Mouse (Mus musculus) macrophage (primary cell): ENCODE measurements around the gene Ksr1. TPM values are rescaled to one million over a fixed set of nuclear protein-coding genes. Genes with fewer than 3 reads are reported as not detected.

Experiments used
- H3K27ac ChIP-seq: fragments of 350-480 bp; formaldehyde crosslinking; 2 replicates; pipeline ENCODE4 v1.9.0; 2021
- H3K36me3 ChIP-seq: fragments of 350-480 bp; formaldehyde crosslinking; 2 replicates; pipeline ENCODE4 v1.9.0; 2021; ENCODE audit errors: inconsistent target
- H3K4me3 ChIP-seq: fragments of 350-480 bp; formaldehyde crosslinking; 2 replicates; pipeline ENCODE4 v1.9.0; 2021; ENCODE audit errors: inconsistent target
- H3K79me2 ChIP-seq: fragments of 350-480 bp; formaldehyde crosslinking; 2 replicates; pipeline ENCODE4 v1.9.0; 2021; ENCODE audit errors: inconsistent target
- WGBS: methylation state at CpG from one replicate; pipeline ENCODE4 v1.1.7; 2026; ENCODE audit warnings: inconsistent platforms; ENCODE audit not compliant: missing documents; 5-methylcytosine and 5-hydroxymethylcytosine counted together
- polyA plus RNA-seq: library from polyadenylated mRNA; stranded (reverse); fragments of 250-400 nt; gene quantifications from 3 replicates; pipeline ENCODE4 v1.2.4, GENCODE M21; 2018; ENCODE audit warnings: inconsistent platforms

Ksr1 gene
- polyA plus RNA-seq, 1 experiment from 2014 or later: 2.6 TPM

DNA sequence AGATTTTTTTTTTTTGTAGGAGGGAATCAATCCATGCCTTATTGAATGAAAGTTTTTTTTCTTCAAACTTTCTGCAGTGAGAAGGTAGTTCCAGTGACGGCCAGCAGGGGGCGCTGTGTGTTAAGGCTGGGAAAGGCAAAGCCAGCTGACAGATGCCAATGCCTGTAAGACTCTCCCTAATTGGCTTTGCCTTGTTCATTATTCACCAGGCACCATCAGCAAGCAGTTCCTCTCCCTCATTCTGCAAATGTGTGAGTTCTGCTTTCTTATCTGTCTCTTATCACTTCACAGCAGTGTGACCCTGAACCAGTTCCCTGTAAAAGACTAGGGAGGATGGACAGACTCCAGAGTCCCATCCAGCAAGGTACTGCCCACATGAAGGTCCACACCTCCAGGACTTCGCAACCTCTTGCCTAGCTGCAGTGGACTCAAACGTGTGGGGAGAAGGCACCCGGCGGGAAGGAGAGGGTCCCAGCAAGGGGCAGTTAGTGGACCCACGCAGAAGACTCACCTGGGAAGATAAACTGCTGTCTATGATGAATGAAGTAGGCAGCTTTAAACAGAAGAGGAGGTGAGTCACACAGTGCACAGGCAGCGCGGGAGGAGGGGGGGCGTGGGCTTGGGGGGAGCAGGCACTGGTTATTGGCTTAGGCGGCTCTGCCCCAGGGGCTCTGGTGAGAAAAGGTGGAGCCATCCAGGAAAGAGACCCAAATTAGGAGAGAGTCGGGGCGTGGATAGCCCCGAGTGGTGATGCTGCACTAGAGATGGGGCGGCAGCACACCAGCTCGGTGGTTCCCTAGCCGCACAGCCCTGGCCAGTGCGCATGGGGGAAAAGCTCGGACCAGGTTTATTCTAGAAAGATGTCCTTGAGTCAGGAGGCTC lies 115.4 kb downstream of the Ksr1 start:
- Histone ChIP-seq H3K36me3 (0 out of 2 replicates have a peak, but pooled peaks cover 4% of the 10 kb centered on the region), H3K27ac (no peak overlapping the region), H3K79me2 (no peaks in the 10 kb centered on the region), H3K4me3 (no peak overlapping the region)
- 85% methylated on average over 18 of the region's 19 CpGs for WGBS

DNA sequence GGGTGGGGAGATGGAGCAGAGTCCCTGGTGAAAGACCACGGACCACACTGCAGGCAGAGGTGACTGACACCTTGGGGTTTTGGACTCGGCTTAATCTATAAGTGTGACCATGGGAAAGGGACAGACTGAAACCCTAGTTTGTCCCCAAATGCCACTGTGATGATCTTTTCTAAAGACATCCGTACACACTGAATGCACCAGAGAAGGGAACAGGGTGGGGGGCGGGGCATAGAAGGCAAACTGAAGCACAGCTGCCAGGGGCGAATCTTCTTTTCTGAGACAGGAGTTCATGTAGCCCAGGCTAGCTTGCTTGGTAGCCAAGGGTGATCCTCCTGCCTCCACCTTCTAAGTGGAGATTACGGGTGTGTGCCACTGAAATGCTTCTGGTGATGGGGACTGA lies 122.5 kb downstream of the Ksr1 start:
- 47% methylated on average over 6 of the region's 6 CpGs for WGBS
- Histone ChIP-seq H3K36me3 (0 out of 2 replicates have a peak, but pooled peaks cover 4% of the 10 kb centered on the region), H3K27ac (peak overlapping the region; percentile 39), H3K4me3 (no peak overlapping the region), H3K79me2 (no peaks in the 10 kb centered on the region)

DNA sequence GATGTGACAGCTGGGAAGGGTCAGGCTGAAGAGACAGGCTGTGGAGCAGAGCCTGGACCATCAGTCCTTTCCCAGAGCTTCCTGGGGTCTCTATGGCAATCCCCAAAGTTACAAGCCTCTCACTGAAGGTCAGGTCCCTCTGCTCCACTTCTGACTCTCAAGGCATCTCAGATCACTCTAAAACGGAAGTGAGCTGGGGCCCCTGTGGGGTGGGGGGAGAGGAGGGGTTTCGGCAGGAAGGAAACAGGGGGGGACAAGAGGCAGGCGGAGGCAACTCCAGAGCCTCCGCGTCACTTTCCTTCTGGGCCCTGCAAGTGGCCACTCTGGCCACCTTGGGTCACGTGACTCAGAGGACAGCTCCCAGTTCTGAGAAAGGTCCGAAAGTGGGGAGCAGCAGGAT lies 122.9 kb downstream of the Ksr1 start:
- 7% methylated on average over 7 of the region's 7 CpGs for WGBS
- no peaks in the 10 kb centered on the region for H3K79me2 ChIP-seq
- peak overlapping the region; percentile 39 for H3K27ac ChIP-seq
- H3K4me3 ChIP-seq: no peak overlapping the region
- H3K36me3 ChIP-seq: 0 out of 2 replicates have a peak, but pooled peaks cover 4% of the 10 kb centered on the region

DNA sequence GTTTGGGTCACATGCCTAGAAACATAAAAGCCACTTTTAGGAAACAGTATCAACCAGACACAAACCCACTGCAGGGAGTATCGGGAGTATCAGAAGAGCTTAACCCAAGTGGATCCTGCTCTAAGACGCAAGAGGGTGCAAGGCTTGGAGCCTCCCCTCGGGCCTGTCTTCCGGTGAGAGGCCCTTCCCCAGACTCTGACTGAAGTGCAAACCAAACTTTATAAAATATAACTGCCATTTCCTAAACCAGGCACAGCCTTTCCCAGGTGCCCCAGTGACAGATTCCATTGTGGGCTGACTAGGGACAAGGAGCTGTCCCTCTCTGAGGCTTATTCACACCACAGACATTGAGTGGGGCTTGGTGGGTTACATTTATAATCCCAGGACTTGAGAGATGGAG lies 123.4 kb downstream of the Ksr1 start:
- H3K27ac ChIP-seq: peak overlapping the region; percentile 39
- 0 out of 2 replicates have a peak, but pooled peaks cover 4% of the 10 kb centered on the region for H3K36me3 ChIP-seq
- 20% methylated on average over 4 of the region's 4 CpGs for WGBS
- H3K79me2 ChIP-seq: no peaks in the 10 kb centered on the region
- H3K4me3 ChIP-seq: no peak overlapping the region

DNA sequence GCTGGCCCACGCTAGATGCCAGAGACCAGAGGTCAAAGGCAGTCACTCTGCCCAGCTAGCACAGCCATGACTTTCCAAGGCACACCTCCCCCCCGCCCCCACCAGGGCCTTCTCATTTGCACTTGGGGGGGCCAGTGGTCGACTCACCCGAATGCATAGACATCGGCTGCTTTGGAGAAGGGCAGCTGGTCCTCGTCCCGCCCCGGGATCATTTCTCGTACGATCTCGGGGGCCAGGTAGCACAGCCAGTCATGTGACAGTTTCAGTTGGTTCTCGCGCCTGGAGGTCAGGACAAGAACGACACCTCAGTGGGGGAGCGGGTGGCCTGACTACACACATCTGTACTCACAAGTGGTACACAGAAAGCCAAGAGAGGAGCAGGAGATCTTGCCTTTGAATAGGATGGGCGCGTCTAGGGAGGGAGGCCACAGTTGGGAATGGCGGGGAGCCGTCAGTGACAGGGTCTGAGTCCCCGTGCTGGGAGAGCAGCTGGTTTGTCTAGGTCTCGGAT lies 125.6 kb downstream of the Ksr1 start:
- no peak overlapping the region for H3K4me3 ChIP-seq
- no peak overlapping the region for H3K27ac ChIP-seq
- no peaks in the 10 kb centered on the region for H3K79me2 ChIP-seq
- H3K36me3 ChIP-seq: no peaks in the 10 kb centered on the region
- WGBS: 94% methylated on average over 19 of the region's 21 CpGs

DNA sequence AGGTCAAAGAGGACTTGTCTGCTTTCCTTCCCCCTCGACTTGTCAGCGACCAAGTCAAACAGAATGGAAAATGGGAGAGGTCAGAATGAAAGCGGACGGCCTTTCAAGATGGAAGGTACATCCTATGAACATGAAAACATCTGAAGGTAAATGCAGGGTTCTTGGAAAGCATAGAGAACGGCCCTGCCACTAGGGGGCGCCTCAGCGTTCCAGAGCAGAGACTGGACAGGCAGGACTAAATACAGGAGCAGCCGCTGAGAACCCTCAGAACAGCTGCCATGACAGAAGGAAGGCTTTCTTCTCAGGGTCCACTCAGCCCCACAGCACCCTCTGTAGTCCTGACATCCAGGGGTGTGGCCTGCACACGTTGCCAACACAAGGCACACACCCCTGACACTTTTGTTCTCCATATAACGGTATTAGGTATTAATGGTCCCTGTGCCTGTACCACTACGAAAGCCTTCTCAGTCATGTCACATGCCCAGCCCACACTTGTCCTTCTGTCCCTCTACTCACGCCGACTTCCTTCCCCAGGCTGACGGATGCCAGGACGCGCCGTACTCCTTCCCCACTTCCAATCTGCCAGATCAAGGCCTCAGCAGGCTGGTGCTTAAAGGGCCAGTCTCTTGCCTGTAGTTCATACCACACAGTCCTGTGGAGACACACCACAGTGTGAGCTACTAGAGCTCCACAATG lies 126.2 kb downstream of the Ksr1 start:
- Histone ChIP-seq H3K36me3 (no peaks in the 10 kb centered on the region), H3K4me3 (no peak overlapping the region), H3K27ac (no peak overlapping the region), H3K79me2 (no peaks in the 10 kb centered on the region)
- WGBS: 75% methylated on average over 17 of the region's 17 CpGs

DNA sequence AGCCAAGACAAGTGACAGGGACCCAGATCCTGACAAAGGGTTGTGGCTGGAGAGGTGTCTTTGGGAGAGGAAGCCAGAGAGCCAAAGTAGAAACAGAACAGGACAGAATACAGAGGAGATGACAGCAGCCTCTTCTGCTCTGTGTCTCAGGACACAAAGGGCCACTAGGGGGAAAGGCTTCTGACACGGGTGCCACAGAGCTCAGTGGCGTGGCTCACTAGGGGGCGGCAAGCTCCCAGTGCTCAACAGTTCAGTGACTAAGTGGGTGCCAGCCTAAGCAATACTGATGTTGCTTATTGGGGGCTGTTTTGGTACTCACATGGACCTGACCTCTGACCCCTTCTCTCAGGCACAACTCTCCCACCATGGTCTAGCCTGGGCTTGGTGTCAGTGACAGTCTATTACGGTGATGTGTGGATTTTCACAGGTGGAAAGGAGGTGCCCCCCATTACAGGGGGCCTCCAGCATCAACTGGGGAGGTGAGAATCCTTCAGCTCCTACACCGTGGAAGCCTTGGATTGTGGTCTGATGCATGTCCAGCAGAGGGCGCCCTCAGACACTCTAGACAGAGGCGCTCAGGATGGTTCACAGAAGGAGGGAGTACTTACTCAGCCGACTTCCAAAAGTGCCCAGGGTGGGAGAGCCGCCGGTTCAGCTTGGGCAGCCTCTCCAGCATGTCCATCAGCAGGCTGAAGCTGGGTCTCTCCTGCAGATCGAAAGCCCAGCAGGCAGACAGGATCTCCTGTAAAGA lies 127.1 kb downstream of the Ksr1 start:
- Histone ChIP-seq H3K27ac (no peak overlapping the region), H3K36me3 (no peaks in the 10 kb centered on the region), H3K4me3 (no peak overlapping the region), H3K79me2 (no peaks in the 10 kb centered on the region)
- WGBS: 48% methylated on average over 11 of the region's 11 CpGs

DNA sequence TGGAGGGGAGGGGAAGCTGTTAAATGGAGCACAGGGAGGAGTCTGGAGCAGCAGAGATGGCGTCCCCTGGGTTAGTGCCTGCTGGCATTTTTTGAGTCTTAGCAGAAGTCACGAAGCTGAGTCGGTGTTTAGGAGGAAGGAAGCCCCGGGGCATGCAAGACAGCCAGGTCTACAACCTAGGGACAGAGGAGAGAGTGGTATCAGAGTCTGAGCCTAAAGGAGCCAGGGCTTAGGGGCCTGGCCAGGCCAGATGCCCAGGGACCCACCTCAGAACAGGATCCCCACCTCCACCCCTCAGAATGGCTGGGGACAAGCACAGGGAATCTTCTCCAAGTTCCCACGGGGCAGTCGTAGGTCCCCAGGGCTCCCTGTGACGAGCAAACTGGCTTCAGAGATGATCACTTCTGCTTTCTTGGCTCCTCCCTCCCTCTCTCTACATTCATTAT lies 129.0 kb downstream of the Ksr1 start:
- WGBS: 4% methylated on average over 7 of the region's 7 CpGs
- Histone ChIP-seq H3K36me3 (no peaks in the 10 kb centered on the region), H3K27ac (0 out of 2 replicates have a peak overlapping the region, but pooled peaks have one; percentile 1), H3K4me3 (no peak overlapping the region), H3K79me2 (no peaks in the 10 kb centered on the region)

DNA sequence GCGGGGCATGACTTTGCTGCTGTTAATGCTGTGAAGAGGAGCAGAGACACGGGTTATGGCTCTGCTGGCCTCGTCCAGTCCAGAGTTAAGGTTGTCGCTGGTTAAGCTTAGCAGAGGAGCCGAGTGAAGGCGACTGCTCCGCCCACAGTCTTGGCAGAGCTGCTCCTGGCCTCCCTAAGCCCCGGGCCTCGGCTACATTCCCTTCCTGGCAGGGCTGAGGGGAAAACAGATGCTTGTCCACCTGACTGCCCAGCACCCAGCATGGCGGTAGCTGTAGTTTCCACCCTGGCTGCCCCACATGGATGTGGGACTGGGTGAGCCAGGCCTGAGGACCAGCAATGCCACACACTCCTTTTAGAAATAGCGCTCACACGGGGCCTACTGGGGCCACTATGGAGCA lies 130.0 kb downstream of the Ksr1 start:
- no peaks in the 10 kb centered on the region for H3K79me2 ChIP-seq
- 91% methylated on average over 12 of the region's 12 CpGs for WGBS
- H3K36me3 ChIP-seq: no peaks in the 10 kb centered on the region
- H3K27ac ChIP-seq: no peak overlapping the region
- no peak overlapping the region for H3K4me3 ChIP-seq

DNA sequence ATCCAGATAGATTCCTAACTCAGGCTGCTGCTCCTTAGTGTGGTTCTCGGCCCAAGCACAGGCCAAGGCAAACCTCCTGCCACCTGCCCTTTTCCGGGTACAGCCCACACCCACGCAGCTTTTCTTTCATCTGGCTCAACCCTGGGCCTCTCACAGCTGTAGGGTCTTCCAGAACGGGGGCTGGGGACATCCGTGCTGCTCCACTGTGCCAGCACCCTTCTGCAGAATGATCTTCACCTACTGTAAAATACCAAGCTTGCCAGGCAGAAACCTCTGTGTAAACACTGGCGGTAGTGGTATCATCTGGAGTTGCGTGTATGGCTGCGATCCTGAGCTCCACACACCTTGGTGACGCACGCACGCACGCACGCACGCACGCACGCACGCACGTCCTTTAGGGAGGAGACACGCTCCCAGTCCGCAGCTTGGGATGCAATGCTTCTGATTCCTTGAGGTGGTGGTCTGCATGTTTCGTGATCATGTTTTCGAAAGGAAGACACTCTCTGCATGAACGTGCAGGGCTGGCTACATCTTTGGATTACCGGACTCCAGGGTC lies 130.5 kb downstream of the Ksr1 start:
- Histone ChIP-seq H3K4me3 (no peak overlapping the region), H3K79me2 (no peaks in the 10 kb centered on the region), H3K27ac (no peak overlapping the region), H3K36me3 (no peaks in the 10 kb centered on the region)
- WGBS: 97% methylated on average over 24 of the region's 24 CpGs

DNA sequence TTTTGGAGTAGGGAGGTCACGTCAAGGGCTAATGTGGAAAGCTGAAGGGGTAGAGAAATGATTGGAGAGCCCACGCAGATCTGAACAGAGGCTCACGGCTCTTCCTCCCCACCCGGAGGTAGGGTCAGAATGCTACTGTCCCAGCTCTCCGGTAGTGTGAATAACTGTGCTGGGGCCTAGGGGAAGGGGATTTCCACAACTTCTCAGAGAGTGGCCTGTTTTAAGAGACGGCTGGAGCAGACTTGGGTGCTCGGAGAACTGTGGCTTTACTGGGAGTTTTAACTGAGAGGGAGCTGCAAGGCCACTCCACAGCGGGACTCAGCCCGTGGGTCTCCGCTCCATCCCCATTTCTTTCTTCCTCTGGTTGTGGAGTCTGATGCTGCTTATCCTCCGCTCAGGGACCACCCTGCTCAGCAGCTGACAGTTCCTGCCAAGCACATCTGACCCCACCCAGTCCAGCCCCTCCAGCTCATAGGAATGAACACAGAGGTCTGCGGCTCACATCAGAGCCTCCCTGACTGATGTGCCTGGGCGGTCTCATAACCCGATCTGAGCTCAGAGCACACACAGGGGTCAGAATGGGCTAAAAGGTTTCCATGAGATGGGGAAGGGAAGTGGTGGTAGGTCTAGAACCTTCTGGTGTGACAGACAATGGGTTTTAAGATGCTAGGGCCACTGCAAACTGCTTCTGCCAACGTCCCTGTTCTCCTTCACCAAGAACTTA lies 131.4 kb downstream of the Ksr1 start:
- Histone ChIP-seq H3K36me3 (no peaks in the 10 kb centered on the region), H3K4me3 (no peak overlapping the region), H3K27ac (no peak overlapping the region), H3K79me2 (no peaks in the 10 kb centered on the region)
- 91% methylated on average over 15 of the region's 15 CpGs for WGBS

DNA sequence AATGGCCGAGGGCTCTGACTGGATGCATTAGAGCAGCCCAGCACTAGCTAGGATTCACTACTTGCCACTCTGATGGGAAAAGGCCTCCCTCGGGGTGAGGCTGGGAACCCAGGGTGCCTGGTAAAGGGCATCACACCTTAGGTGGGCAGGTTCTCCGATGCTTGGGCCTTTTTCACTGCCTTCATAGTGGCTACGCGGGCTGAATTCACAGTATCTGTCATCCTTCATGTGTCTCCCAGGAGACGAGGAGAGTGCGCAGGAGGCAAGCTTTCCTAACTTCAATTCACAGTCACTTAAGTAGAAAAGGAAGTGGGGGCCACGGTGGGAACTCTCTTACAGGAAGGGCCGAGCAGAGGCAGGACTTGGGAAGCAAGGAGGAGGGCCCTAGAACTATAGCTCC lies 132.4 kb downstream of the Ksr1 start:
- 77% methylated on average over 9 of the region's 9 CpGs for WGBS
- no peak overlapping the region for H3K27ac ChIP-seq
- no peak overlapping the region for H3K4me3 ChIP-seq
- no peaks in the 10 kb centered on the region for H3K36me3 ChIP-seq
- H3K79me2 ChIP-seq: no peaks in the 10 kb centered on the region

DNA sequence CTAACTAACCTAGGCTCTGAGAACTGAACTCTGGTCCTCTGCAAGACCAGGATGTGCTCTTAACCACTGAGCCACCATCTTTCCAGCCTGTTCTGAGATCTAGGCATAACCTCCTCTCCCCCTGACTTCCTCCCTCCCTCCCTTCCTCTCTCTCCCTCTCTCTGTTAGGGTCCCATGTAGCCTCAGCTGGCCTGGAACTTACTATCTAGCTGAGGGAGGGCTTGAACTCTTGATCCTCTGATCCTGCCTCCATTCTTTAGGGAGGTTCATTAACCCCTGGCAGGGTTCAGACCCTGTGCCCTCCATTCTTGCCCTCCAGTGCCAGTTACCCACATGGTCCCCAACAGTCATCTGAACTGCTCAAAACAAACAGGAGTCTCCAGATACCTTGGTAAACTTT lies 133.2 kb downstream of the Ksr1 start:
- Histone ChIP-seq H3K79me2 (no peaks in the 10 kb centered on the region), H3K27ac (no peak overlapping the region), H3K36me3 (no peaks in the 10 kb centered on the region), H3K4me3 (no peak overlapping the region)

DNA sequence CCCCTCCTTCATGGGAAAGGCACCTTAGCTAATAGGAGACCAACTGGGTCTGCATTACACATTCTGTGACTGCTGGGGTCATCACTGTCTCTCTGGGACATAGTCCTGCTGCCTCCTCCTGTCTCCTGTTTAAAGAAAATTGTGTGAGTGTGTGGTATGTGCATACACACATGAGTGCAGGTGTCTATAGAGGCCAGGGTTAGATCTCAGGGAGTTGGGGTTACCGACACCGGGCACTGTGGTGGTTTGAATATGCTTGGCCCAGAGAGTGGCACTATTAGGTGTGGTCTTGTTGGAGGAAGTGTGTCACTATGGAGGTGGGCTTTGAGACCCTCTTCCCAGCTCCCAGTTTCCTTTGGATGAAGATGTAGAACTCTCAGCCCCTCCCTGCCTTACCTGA lies 133.7 kb downstream of the Ksr1 start:
- Histone ChIP-seq H3K27ac (no peak overlapping the region), H3K4me3 (no peak overlapping the region), H3K36me3 (no peaks in the 10 kb centered on the region), H3K79me2 (no peaks in the 10 kb centered on the region)
- WGBS: 100% methylated on average over 2 of the region's 2 CpGs
